Comparison of ENCODE assay signal across 27 mouse cellular contexts in genomic region chr15:82247131-82247776, GRCm38 (mm10). TPM values are rescaled to one million over a fixed set of nuclear protein-coding genes. Genes with fewer than 3 reads are reported as not detected.
DNase-seq lines count a peak whose midpoint lies in the region; ATAC-seq and TF ChIP-seq lines count a peak whose summit lies in the region.
"Had no signal": no experiment of that assay in that cellular context is flagged by ENCODE, and none has a peak within 500 bp of the region (broad histone marks: within the 10 kb centered on the region; RNA-seq: fewer than 3 reads in every experiment).

No protein-coding gene starts in this region.

- DNase-seq in lung, postnatal 0 days (ENCODE audit: low spot score): peak; percentile 9
- no peak for DNase-seq in lung, postnatal 4 days
- DNase-seq in ES-CJ7 (ENCODE audit: low read depth, low spot score): peak; percentile 74
- DNase-seq in adrenal gland, adult 8-10 months: peak; percentile 81
- peak; percentile 65 for DNase-seq in stomach, postnatal 0 days (ENCODE audit: low spot score)
- DNase-seq in hindbrain, embryonic 11.5 days (ENCODE audit: low spot score): no peak
- no peak for DNase-seq in gastrocnemius, adult 8-10 months (ENCODE audit: low spot score in 2 of 2)
- DNase-seq: cerebellum, adult 9-10 months; kidney, adult 8-10 months; kidney, postnatal 36 days; left cerebral cortex, postnatal 4 days; liver; lung, embryonic 14.5 days; right cerebral cortex, postnatal 14 days; spleen, adult 18-20 months had no signal

- H3K9ac ChIP-seq in lung, postnatal 0 days (replicated peaks; ENCODE audit: low read depth): no peak overlapping the region
- no peak overlapping the region for H3K9ac ChIP-seq in stomach, postnatal 0 days (ENCODE audit: low read length)
- no peak overlapping the region for H3K9ac ChIP-seq in hindbrain, embryonic 11.5 days (ENCODE audit: low read depth, low read length)
- H3K9ac ChIP-seq: hindbrain, embryonic 13.5 days; lung, embryonic 14.5 days; neural tube, embryonic 13.5 days had no signal

- whole genome bisulfite sequencing in lung, postnatal 0 days: 63% methylated on average over 3 of the region's 3 CpGs
- WGBS in stomach, postnatal 0 days: 63% methylated on average over 3 of the region's 3 CpGs
- WGBS in hindbrain, embryonic 11.5 days: 88% methylated on average over 3 of the region's 3 CpGs

- no peaks in the 10 kb centered on the region for H3K9me3 ChIP-seq in lung, postnatal 0 days (ENCODE audit: low read length)
- no peaks in the 10 kb centered on the region for H3K9me3 ChIP-seq in stomach, postnatal 0 days (ENCODE audit: control insufficient read depth, low read length)
- H3K9me3 ChIP-seq in hindbrain, embryonic 11.5 days (ENCODE audit: control insufficient read depth, low read length): no peaks in the 10 kb centered on the region
- H3K9me3 ChIP-seq: heart, embryonic 10.5 days; hindbrain, embryonic 13.5 days; midbrain, embryonic 10.5 days; neural tube, embryonic 13.5 days had no signal

- ATAC-seq in lung, postnatal 0 days: no peak
- ATAC-seq in stomach, postnatal 0 days (ENCODE audit: low FRiP score, low TSS enrichment): no peak; the same call in 1 of the 2 replicates
- no peak for ATAC-seq in hindbrain, embryonic 11.5 days (ENCODE audit: low FRiP score)
- ATAC-seq: forebrain, embryonic 14.5 days had no signal

- no peak for TF ChIP-seq CTCF in lung, postnatal 0 days (IDR thresholded peaks at IDR 0.05)
- no peak for TF ChIP-seq CTCF in stomach, postnatal 0 days (IDR thresholded peaks at IDR 0.05; ENCODE audit: low read depth)

- no peaks in the 10 kb centered on the region for H3K27me3 ChIP-seq in lung, postnatal 0 days (replicated peaks; ENCODE audit: insufficient read depth, low read length)
- no peaks in the 10 kb centered on the region for H3K27me3 ChIP-seq in stomach, postnatal 0 days (ENCODE audit: control insufficient read depth, insufficient read depth, low read length)
- no peaks in the 10 kb centered on the region for H3K27me3 ChIP-seq in hindbrain, embryonic 11.5 days (ENCODE audit: control insufficient read depth, insufficient read depth, low read length)
- H3K27me3 ChIP-seq: hindbrain, embryonic 13.5 days; neural tube, embryonic 13.5 days had no signal

- H3K4me3 ChIP-seq in lung, postnatal 0 days (ENCODE audit: low read depth, low read length): no peak overlapping the region
- H3K4me3 ChIP-seq in stomach, postnatal 0 days (ENCODE audit: low read depth, low read length): no peak overlapping the region
- H3K4me3 ChIP-seq in hindbrain, embryonic 11.5 days (ENCODE audit: low read depth, low read length): no peak overlapping the region
- H3K4me3 ChIP-seq: heart, embryonic 10.5 days; hindbrain, embryonic 13.5 days; midbrain, embryonic 10.5 days; neural tube, embryonic 13.5 days had no signal

- H3K36me3 ChIP-seq in lung, postnatal 0 days (ENCODE audit: insufficient read depth, low read length): no peaks in the 10 kb centered on the region
- H3K36me3 ChIP-seq in stomach, postnatal 0 days (ENCODE audit: control insufficient read depth, insufficient read depth, low read length): no peaks in the 10 kb centered on the region
- no peaks in the 10 kb centered on the region for H3K36me3 ChIP-seq in hindbrain, embryonic 11.5 days (ENCODE audit: control insufficient read depth, insufficient read depth, low read length)
- H3K36me3 ChIP-seq: heart, embryonic 10.5 days; hindbrain, embryonic 13.5 days; midbrain, embryonic 10.5 days; neural tube, embryonic 13.5 days had no signal

- no peak overlapping the region for H3K4me2 ChIP-seq in lung, postnatal 0 days (replicated peaks; ENCODE audit: low read depth, low read length)
- no peak overlapping the region for H3K4me2 ChIP-seq in stomach, postnatal 0 days (replicated peaks; ENCODE audit: low read depth)
- no peak overlapping the region for H3K4me2 ChIP-seq in hindbrain, embryonic 11.5 days (replicated peaks; ENCODE audit: low read depth, low read length)
- H3K4me2 ChIP-seq: hindbrain, embryonic 13.5 days; lung, embryonic 14.5 days; neural tube, embryonic 13.5 days had no signal

- no peak overlapping the region for H3K27ac ChIP-seq in lung, postnatal 0 days (ENCODE audit: low read length)
- H3K27ac ChIP-seq in stomach, postnatal 0 days (replicated peaks): no peak overlapping the region
- no peak overlapping the region for H3K27ac ChIP-seq in hindbrain, embryonic 11.5 days (ENCODE audit: low read depth, low read length)
- H3K27ac ChIP-seq: heart, embryonic 10.5 days; hindbrain, embryonic 13.5 days; macrophage; midbrain, embryonic 10.5 days; neural tube, embryonic 13.5 days had no signal

- H3K4me1 ChIP-seq in lung, postnatal 0 days (ENCODE audit: insufficient read depth, low read depth, low read length): peaks cover 5% of the 10 kb centered on the region; the same call in 1 of the 2 replicates
- no peaks in the 10 kb centered on the region for H3K4me1 ChIP-seq in stomach, postnatal 0 days (replicated peaks; ENCODE audit: control insufficient read depth, insufficient read depth)
- 0 out of 2 replicates have a peak, but pooled peaks cover 2% of the 10 kb centered on the region for H3K4me1 ChIP-seq in hindbrain, embryonic 11.5 days (replicated peaks; ENCODE audit: control insufficient read depth, insufficient read depth, low read length)

- 0 out of 2 replicates have a peak, but pooled peaks have one; percentile 29 for TF ChIP-seq EP300 in lung, postnatal 0 days (IDR thresholded peaks at IDR 0.05)
- peak; percentile 42 for TF ChIP-seq EP300 in stomach, postnatal 0 days (optimal IDR thresholded peaks at IDR 0.05)

RNA-seq across cellular contexts. Expression of gene Cenpm, which starts 2.7 kb away (rescaled TPM):
- polyA plus RNA-seq in lung, postnatal 0 days (2015; fragmentation: Nextera tagmentation; extraction: Ambion mirVana): 3.9 and 4.3 TPM in 2 replicates
- total RNA-seq in adrenal gland, adult 8-10 months (2022): 1 to 10 TPM in 3 of 4 experiments, under 1 TPM in 1; 0.87 to 3.8 (median 1.8) TPM
- 24.0 and 27.0 TPM in 2 replicates for polyA plus RNA-seq in stomach, postnatal 0 days (2015; fragmentation: Nextera tagmentation; extraction: Ambion mirVana)
- polyA plus RNA-seq in hindbrain, embryonic 11.5 days (2014; fragmentation: Nextera tagmentation; extraction: Ambion mirVana): 76.2 and 78.1 TPM in 2 replicates
- not detected for total RNA-seq in gastrocnemius, adult 8-10 months (2022)

RNA-seq across cellular contexts. Expression of gene 1500009C09Rik, which starts 4.9 kb away (rescaled TPM):
- polyA plus RNA-seq in lung, postnatal 0 days (2015; fragmentation: Nextera tagmentation; extraction: Ambion mirVana): not detected in 2 replicates
- under 1 TPM; 0.35 to 0.62 (median 0.39) TPM for total RNA-seq in adrenal gland, adult 8-10 months (2022)
- 0.23 and 0.24 TPM in 2 replicates for polyA plus RNA-seq in stomach, postnatal 0 days (2015; fragmentation: Nextera tagmentation; extraction: Ambion mirVana)
- polyA plus RNA-seq in hindbrain, embryonic 11.5 days (2014; fragmentation: Nextera tagmentation; extraction: Ambion mirVana): 0.86 and 1.6 TPM in 2 replicates
- not detected for total RNA-seq in gastrocnemius, adult 8-10 months (2022)
- total RNA-seq: gastrocnemius, postnatal 4 days; MEL had no signal
- polyA plus RNA-seq: heart, embryonic 10.5 days; heart, postnatal 0 days; intestine, embryonic 14.5 days; lung, embryonic 14.5 days; macrophage; stomach, embryonic 14.5 days; thymus, postnatal 0 days had no signal

RNA-seq across cellular contexts. Expression of gene Tnfrsf13c, which starts 23.1 kb away (rescaled TPM):
- 0.07 and 0.49 TPM in 2 replicates for polyA plus RNA-seq in lung, postnatal 0 days (2015; fragmentation: Nextera tagmentation; extraction: Ambion mirVana)
- under 1 TPM in 2 of 4 experiments, not detected in 2; 0.45 to 0.92 TPM for total RNA-seq in adrenal gland, adult 8-10 months (2022)
- polyA plus RNA-seq in stomach, postnatal 0 days (2015; fragmentation: Nextera tagmentation; extraction: Ambion mirVana): not detected in 2 replicates
- 0.35 and 0.62 TPM in 2 replicates for polyA plus RNA-seq in hindbrain, embryonic 11.5 days (2014; fragmentation: Nextera tagmentation; extraction: Ambion mirVana)
- total RNA-seq in gastrocnemius, adult 8-10 months (2022): not detected
- polyA plus RNA-seq: heart, postnatal 0 days; hindbrain, embryonic 13.5 days; lung, embryonic 14.5 days; stomach, embryonic 14.5 days had no signal

RNA-seq across cellular contexts. Expression of gene Sept3, which starts 27.4 kb away (rescaled TPM):
- polyA plus RNA-seq in lung, postnatal 0 days (2015; fragmentation: Nextera tagmentation; extraction: Ambion mirVana): 0.11 and 0.26 TPM in 2 replicates
- total RNA-seq in adrenal gland, adult 8-10 months (2022): 1 to 10 TPM; 3.0 to 6.9 (median 3.5) TPM
- polyA plus RNA-seq in stomach, postnatal 0 days (2015; fragmentation: Nextera tagmentation; extraction: Ambion mirVana): 2.1 and 2.9 TPM in 2 replicates
- polyA plus RNA-seq in hindbrain, embryonic 11.5 days (2014; fragmentation: Nextera tagmentation; extraction: Ambion mirVana): 146 and 150 TPM in 2 replicates
- total RNA-seq in gastrocnemius, adult 8-10 months (2022): under 1 TPM; 0.10 to 0.63 (median 0.38) TPM
- total RNA-seq: MEL had no signal

RNA-seq across cellular contexts. Expression of gene Shisa8, which starts 34.6 kb away (rescaled TPM):
- polyA plus RNA-seq in lung, postnatal 0 days (2015; fragmentation: Nextera tagmentation; extraction: Ambion mirVana): 0.29 and 0.55 TPM in 2 replicates
- under 1 TPM in 3 of 4 experiments, not detected in 1; 0.14 to 0.24 (median 0.17) TPM for total RNA-seq in adrenal gland, adult 8-10 months (2022)
- 0.06 and 0.23 TPM in 2 replicates for polyA plus RNA-seq in stomach, postnatal 0 days (2015; fragmentation: Nextera tagmentation; extraction: Ambion mirVana)
- polyA plus RNA-seq in hindbrain, embryonic 11.5 days (2014; fragmentation: Nextera tagmentation; extraction: Ambion mirVana): 1.0 and 1.9 TPM in 2 replicates
- not detected for total RNA-seq in gastrocnemius, adult 8-10 months (2022)
- total RNA-seq: MEL had no signal
- polyA plus RNA-seq: macrophage had no signal

Comparison
In these comparisons a context has a peak if more than half of its experiments do, and no peak if none do; other contexts are left out.
1. DNase-seq: peak in lung, postnatal 0 days (single experiment), ES-CJ7 (single experiment), adrenal gland, adult 8-10 months (single experiment) and stomach, postnatal 0 days (single experiment); none in lung, postnatal 4 days (0 of 2), hindbrain, embryonic 11.5 days (single experiment) and gastrocnemius, adult 8-10 months (0 of 2).